Mouse (Mus musculus) brain, embryonic 14.5 days (tissue): ENCODE data around the gene Tff1.

Experiments used
- CTCF ChIP-seq: fragments of 200-500 bp; IDR thresholded peaks from 2 replicates; pipeline ENCODE4 v1.5.1; 2012; ENCODE audit warnings: inconsistent platforms, mild to moderate bottlenecking, moderate library complexity, borderline replicate concordance; ENCODE audit not compliant: insufficient read depth, insufficient read length; ENCODE audit errors: extremely low read depth
- POLR2A ChIP-seq: fragments of 200-500 bp; IDR thresholded peaks from 2 replicates; pipeline ENCODE4 v1.6.1; 2012; ENCODE audit warnings: mild to moderate bottlenecking, inconsistent platforms, borderline replicate concordance; ENCODE audit not compliant: poor library complexity, insufficient read depth, insufficient read length, severe bottlenecking; ENCODE audit errors: extremely low read depth

- TF ChIP-seq CTCF, result no peak
- no peak for TF ChIP-seq POLR2A
These were observed 30.2 kb downstream of the Tff1 start for GRCm38 (mm10) chr17:31134913-31135312.
